Mouse (Mus musculus) spleen, adult 12 weeks (tissue): ENCODE results near the gene Galp.
A peak's percentile ranks its signal among the peaks of the same experiment; 100 is the strongest.
"Not testable (repeated sequence)": the region's sequence is repeated elsewhere in the genome, so short reads cannot be mapped to it uniquely, and the experiment has no call there.

ENCODE experiments used
- DNase-seq: peaks from one replicate; pipeline ENCODE4 v3.0.0; 2022; ENCODE audit warnings: low spot score

Galp gene

DNA sequence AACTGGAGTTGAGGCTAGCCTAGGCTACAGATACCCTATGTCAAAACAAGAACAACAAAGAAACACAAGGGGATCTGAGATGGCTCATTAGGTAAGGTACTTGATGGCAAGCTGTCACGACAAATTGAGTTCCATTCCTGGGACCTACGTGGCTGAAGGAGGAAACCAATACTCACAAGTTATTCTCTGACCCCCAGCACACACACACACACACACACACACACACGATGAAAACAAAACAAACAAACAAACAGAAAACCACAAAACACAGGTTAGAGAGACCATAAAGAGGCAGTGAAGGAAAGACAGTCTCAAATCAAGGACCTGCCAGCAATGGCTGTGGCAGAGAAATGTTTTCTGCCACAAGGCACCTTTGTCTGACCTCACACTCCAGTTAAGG is at the start of gene Galp:
Gene Galp, plus strand, starts transcription at position 301 of the 400 bp plus-strand sequence.
- no peak for DNase-seq

DNA sequence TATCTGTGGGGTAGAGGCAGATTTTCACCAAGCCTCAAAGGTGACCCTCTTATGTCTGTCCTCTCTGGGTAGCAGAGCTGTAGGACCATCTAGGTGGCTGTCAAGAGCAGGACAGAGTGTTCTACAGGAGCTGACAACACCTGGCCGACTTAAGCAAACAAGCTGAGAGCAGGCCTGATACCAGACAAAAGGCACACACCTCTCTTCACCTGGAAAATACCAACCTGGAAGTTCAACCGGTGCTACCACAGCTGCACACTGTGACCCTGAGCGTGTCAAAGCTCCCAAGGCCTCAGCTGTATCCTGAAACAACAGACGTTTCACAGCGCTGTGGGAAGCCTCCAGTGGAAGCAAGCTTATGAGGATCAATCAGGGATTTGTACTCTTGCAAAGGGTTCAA is 49.2 kb upstream of the Galp start:
- no peak for DNase-seq

DNA sequence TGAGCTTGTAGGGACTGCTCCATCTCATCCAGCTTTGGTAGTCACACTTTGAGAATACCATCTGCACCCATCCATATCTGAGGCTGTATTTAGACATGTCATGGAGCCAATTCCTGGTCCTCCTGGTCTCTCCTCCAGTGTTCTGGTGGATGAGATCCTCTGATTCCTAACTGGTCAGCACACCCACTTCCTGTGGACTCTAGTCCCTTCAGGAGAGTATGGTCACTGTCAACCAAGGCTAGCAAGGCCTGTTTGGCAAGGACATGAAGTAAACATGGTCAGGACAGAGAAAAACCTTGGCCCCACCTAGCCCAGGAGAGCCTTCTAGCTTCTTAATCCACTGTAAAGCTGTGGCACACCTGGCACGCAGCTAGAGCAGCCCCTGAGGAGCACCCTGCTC is 45.6 kb upstream of the Galp start:
- no peak for DNase-seq

DNA sequence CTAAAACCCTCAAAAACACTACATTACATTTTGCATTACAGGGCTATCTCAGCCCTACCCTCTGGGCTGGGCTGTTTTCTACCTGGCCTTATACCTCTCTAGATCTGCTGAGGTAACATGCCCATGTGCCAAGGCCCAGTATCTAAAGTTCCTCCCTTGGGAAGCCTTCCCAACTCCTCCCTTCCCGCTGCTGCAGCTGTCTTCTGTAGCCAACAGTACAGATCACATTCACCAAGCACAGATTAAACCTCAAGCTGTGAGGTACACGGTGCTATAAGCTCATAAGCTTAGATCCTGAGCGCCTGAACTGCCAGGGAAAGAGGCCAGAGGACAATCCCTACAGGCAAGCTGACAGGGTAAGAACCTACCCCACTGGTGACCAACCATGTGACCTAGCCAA is 44.9 kb upstream of the Galp start:
- DNase-seq, result no peak

DNA sequence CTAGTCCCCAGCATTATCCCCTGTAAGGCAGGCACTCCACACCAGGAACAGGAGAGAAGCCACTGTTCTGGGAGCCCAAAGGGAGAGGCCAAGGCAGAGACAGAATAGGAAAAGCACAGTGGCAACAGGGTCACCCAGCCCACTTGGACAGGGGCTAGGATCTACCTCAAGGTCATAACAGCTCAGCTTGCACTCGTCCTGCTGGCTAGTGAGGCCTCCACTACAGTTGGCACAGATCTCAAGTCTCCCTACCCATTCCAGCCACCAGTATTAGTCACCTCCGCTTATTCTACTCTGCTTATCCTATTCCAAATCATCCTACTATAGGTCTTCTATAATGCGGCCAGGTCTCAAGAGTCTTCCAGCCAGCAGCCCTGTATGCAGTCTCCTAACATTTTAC is 43.8 kb upstream of the Galp start:
- DNase-seq, result no peak

DNA sequence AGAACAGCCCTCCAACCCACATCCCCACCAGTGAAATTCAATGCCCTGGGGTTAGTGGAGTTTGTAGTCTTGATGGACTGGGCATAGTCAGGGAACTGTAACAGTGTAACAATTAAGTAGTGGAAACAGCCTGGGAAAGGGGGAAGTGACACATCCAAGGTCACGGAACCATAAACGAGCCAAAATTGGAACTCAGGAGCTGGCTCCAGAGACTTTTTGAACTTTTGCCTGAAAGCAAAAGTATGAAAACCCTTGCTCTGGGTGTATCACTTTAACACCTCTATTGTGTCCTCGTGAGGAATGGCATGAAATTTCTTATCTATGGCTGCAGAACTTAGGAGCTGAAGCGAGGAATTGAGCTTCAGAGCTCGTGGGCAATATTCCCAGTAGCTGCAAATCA is 42.7 kb upstream of the Galp start:
- DNase-seq, result no peak

DNA sequence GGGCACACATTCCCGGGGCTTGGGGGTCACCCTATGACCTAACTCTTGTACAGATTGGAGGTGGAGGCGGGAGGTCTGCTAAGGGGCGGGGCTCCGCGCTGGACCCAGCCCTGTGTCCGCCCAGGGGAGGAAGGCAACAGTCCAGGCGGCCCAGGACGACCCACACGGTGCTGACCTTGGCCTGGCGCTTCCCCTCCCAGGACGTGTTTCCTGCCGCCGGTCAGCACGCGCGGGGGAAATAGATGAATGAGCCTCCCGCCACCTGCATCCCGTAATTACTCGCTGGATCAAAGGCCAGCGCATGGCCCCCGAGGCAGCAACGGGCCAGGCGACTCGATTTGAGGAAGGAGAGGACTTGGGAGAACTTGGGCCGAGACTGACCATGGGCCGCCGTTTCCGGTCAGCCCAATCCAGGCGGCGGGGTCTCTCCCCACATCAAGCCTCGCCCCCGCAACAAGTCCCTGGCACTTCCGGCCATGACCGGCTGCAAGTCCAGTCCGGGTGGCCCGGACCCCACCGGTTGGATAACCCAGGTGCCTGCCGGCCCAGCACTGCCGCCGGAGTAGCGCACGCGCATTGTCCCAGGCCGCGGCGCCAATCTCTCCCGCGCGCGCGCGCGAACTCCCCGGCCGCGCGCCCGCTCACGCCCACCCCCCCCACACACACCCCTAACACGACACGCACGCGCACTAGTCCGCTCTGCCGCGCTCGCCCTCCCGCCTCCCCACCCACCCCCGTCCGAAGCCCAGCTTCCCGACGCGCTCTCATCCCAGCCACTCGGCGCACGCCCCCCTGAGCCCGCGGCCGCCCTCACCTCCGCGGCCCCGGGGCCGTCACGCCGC is 41.6 kb upstream of the Galp start:
- DNase-seq, result peak; percentile 22

DNA sequence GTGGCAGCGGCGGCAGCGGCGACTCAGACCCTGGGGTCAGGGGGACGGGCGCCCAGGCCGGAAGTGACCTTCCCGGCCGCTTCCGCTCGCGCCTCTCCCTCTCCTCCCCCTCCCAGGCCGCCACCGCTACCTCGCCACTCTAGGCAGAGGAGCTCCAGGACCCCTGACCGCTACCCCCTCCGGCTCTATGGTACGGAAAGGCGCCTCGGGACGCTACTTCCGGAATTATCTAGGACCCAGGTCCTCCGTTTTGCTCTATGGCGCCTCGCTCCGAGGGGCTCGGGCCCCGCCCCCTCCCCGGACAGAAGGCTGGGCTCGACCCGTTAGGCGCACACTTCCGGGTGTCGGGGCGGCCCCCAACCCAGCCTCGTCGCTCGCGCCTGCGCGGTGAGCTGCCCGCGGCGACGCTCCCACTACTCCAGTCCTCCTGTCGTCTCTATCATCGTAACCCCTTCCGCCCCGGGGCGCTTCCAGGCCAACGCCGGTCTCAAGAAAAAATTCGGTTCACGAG is 40.9 kb upstream of the Galp start, which contains the start of gene Zfp787:
Gene Zfp787, minus strand, starts transcription at position 97 of the 511 bp plus-strand sequence.
- DNase-seq, result peak; percentile 79

DNA sequence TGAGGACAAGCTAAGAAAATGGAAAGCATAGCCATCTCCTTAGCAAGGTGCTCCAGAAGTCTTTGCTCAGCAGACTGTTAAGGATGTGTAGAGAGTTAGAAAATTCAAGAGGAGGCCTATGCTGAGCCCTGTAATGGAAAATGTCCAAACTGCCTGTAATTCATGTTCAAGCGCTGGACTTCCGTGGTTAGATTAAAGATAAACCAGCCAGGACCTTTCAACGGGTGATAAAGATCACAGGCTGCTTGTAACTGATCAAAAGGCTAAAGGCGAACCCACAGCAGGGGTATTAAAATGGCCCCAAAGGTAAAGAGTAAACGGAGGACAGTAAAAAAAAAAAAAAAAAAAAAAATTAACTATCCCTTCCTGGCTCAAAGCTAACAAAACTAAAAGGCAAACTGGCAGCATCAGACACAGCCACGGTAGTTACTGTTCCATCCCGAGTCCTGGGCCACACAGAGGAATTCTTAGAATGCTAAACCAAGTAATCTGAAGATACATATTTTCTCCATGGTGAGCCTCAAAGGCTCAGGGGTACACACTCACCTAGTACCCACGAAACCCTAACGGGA is 39.9 kb upstream of the Galp start:
- no peak for DNase-seq

DNA sequence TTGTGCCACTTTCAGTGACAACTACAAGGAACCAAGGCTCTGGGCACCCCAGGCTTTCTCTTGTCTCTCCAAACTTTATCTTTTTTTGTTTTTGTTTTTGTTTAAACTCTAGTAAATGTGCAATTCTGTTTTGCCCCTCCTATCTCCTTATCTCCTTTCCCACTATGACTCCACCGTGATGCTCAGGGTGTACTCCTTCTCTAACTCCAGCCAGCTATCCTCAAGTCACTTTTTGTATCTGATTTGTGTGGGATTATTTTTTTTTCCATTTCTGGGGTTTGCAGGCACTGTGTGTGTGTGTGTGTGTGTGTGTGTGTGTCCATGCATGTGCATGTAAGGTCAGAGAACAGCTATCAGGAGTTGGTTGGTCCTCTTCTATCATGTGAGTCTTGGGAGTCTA is 39.4 kb upstream of the Galp start:
- no peak for DNase-seq

DNA sequence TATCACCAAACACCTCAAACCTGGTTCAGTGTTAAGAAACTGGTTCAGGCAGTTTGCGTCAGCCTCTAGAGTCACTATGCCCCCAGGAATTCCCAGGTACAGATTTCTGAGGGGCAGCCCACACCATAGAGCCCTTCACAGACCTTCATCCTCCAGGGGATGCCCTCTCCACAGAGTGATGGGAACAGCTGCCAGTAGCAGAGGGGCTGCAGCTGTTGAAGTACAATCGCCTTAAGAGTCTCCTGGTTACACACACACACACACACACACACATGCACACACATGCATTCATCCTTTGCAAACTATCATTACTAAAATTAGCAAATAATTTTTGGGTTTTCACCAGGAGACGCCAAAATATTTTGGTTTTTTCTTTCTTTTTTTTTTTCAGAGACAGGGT is 37.3 kb upstream of the Galp start:
- DNase-seq, result no peak

DNA sequence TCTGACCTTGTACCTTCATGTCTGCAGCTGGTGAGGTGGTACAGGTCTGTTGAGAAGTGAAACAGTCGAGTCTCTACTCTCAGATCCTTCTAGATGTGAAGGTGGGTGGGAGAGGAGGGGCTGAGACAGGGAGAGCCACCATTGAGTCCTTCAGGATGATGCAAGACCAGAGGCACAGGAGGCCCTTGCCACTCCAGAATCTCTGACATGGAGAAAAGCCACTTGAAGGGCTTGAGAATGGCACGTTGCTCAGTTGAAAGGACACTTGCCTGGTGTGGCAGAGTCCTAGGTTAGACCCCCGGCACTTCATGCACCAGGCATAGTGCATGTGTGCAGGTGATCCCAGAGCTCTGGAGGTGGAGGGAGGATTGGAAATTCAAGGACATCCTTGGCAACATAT is 35.3 kb upstream of the Galp start:
- DNase-seq, result no peak

DNA sequence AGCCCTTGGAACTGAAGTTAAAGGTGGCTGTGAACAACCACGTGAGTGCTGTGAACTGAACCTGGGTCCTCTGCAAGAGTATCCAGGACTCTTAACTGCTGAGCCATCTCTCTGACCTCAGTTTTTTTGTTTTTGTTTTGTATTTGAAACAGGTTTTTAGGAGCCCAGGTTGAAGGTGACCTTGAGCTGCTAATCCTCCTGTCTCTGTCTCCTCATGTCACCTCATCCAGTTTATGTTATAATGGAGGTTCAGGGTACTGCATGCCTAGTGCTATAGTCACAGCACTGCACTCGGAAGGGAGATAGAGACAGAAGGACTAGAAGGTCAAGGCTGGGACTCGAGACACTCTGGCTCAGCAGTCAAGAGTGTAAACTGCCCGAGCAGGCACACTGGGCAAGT is 34.7 kb upstream of the Galp start:
- DNase-seq, result no peak

DNA sequence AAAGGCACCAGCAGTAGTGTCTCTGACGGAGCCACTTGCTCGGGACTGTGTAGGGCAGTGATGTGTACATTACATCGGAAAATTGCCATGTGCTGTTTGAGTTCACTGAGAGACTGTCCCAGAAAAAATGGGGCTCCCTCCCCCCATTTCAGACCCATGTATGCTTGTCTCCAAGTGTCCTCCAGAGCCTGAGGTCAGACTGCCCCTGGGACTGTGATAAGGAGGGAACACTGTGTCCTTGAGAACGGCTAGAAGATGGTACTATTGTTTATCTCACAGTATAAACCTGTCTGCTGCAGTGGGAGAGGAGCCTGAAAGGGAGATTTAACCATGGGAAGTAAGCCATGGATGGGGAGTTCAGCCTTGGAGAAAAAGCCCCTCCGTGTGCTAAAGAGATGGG is 32.2 kb upstream of the Galp start:
- DNase-seq, result no peak

DNA sequence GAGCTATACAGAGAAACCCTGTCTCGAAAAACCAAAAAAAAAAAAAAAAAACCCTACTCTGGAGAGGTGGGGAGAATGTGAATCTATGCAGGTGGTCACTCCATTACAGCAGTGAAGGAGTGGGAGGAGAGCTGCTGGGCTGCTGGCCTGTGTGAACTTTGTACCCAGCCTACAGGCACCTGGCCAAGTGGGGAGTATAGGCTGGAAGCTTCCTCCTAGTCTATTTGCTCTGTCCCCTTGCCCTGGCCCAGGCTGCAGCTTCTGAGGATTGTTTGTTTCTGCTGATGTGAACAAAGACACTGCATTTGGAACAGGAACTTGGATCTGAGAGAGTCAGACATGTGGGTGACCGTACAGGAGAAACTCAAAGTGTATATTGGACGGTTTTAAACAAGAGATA is 27.5 kb upstream of the Galp start:
- no peak for DNase-seq

DNA sequence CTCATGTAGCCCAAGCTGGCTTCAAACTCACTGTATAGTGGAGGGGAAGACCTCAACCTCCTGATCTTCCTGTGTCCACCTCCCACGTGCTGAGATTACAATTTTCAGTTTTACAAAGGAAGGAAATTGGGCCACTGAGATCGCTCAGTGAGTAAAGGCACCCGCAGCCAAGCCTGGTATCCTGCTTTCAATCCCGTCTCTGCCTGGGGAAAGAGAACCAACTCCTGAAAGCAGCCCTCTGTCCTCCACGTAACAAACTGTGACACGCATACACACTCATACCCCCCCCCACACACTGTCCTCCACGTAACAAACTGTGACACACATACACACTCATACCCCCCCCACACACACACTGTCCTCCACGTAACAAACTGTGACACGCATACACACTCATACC is 26.5 kb upstream of the Galp start:
- no peak for DNase-seq

DNA sequence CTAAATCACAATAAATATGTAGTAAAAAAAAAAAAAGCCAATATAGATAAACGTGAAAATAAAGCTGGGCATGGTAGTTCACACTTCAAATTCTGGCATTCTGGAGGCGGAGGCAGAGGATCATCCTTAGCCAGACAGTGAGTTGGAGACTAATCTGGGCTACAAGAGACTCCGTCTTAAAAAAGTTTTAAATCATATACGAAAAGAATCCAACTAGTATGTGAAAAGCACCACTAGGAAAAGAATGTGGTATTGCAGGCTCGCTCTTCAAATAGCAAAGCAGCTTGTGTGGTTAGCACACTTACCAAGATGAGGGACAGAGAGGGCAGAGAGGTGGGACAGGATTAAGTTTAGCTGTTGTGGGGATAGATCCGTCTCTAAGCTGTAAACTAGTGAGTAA is 26.0 kb upstream of the Galp start:
- DNase-seq, result no peak

DNA sequence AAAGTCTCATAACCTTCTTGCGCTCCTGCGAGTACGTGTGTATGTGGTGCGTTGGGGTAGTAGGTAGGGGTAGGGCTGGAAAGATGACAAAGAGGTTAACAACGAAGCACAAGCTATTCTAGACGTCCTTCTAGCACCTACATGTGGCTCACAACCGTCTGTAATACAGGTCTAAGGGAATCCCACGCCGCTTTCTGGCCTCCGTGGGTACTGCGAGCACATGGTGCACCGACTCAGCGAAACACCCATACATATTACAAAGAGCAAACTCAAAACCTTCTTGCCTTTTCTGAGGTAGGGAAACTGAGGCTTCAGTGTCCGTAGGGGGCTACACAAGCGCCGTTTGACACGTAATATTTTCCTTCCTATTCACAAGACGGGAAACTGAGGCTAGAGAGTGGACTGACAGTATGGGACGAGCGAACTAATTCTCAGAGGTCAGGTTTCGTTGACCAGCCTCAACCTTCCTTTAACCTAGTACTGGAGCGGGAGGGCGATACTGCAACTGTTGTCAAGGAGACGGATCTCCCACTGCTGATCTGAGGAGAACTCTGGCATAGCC is 25.4 kb upstream of the Galp start:
- DNase-seq, result peak; percentile 46

DNA sequence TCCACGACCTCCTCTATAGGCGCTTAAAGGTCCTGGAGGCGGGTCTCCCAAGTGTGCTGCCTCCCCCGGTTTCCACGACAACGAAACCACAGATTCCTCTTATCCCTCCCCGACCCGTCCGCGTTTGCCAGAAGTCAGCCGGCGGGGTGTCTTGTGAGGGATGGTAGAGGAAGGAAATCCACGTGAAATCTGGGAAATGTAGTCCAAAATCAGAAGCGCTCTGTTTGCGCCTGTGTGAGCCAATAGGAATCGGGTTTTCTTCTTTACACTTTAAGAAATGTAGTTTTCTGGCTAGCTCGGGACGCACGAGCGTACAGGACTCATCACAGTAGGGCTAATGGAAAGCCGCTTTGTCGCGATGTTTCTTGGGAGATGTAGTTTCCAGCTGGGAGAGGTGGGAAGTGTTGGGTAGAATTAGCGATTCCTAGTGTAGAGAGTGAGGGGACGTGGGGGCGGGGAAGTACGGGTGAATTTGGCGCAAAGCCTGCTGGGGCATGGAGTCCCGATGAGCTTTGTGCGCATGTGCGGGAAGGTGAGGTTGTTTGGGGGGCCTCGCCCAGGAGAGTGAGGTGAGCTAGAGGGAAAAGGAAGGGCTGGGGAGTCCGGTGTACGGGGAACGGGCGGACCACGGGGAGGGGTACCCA is 24.8 kb upstream of the Galp start, which contains the start of gene Zfp444:
Gene Zfp444, plus strand, starts transcription at position 221 of the 644 bp plus-strand sequence.
- DNase-seq, result peak; percentile 81

DNA sequence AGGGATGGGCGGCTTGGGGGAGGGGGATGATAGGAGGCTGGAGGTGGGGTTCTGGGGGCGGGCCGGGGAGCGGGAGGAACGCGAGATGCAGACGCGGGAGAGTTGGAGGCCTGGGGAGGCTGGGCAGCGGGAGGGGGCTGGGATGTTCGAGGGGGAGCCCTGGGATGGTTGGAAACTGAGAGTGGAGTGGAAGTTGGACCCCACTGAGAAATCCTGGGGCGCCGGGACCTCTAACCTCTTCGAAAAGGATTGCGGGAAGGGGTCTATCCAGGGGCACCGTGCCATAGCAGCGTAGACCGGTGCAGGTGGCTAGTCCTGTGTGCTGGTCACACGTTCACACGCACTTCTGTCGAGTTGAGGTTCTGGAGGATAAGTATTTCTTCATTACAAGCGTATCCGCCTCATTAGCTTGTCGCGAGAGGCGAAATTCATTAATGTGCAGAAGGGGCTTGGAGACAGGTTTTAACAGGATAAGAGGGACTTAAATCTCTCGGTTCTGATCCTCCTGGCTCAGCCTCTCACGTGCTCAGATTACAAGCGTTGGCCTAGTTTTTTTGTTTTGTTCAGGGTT is 24.1 kb upstream of the Galp start:
- DNase-seq, result no peak

DNA sequence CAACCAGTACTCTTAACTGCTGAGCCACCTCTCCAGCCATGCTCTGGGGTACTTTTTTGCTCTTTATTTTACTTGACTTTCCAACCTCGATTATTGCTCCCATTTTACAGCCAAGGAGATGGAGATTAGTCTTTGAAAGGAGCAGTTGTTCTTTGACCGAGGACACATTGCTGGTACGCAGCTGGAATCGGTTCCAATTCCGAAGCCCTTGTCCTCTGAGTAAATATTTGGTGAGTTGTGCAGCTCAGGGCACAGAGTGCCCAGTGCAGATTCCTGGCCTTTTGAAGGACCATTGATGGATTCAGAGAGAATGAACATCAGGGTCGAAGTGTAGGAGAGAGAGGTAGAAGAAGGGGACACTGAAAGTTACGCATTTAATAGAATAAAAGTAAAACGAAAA is 23.0 kb upstream of the Galp start:
- DNase-seq, result no peak

DNA sequence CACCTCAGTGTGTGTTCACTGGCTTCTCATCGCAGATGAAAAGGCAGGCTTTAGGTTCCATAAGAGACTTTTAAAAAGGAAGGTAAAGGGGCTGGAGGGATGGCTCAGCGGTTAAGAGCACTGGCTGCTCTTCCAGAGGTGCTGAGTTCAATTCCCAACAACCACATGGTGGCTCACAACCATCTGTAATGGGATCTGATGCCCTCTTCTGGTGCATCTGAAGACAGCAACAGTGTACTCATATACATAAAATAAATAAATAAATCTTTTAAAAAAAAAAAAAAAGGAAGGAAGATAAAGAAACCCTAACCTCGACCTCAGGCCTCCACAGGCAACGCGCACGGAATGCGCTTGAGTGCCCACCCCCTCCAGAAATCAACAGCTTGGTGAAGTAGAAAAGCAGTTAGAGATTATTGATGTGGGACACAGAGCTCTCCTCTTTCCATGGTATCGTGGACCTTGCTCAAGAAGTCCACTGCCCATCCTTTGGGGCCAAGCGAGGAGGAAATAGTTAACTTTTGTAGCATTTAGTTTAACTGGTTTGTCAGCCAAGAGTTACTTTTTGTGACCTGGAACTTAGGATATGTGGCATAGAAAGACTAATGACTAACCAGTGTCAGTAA is 22.4 kb upstream of the Galp start:
- not testable (repeated sequence) for DNase-seq
